Mouse (Mus musculus): ENCODE data around the gene Cish. TPM values are rescaled to one million over a fixed set of nuclear protein-coding genes. Genes with fewer than 3 reads are reported as not detected.
"Not testable (repeated sequence)": the region's sequence is repeated elsewhere in the genome, so short reads cannot be mapped to it uniquely, and the experiment has no call there.

Cish gene
- polyA plus RNA-seq, 1 experiment from 2014 or later, result 4.2 TPM

- H3K27ac ChIP-seq (ENCODE audit: low read depth, low read length), result no peak overlapping the region
- no peaks in the 10 kb centered on the region for H3K4me1 ChIP-seq (ENCODE audit: control insufficient read depth, insufficient read depth, low read length)
- H3K4me2 ChIP-seq, result no peak overlapping the region
- 88% methylated on average over 3 of the region's 3 CpGs for WGBS
- H3K36me3 ChIP-seq (ENCODE audit: control insufficient read depth, insufficient read depth, low read length), result 0 out of 2 replicates have a peak, but pooled peaks cover 3% of the 10 kb centered on the region
- no peak overlapping the region for H3K4me3 ChIP-seq (ENCODE audit: low read depth, low read length)
- no peaks in the 10 kb centered on the region for H3K9me3 ChIP-seq (ENCODE audit: control insufficient read depth, low read length)
- H3K27me3 ChIP-seq (ENCODE audit: control insufficient read depth, insufficient read depth, low read length), result no peaks in the 10 kb centered on the region
- no peak overlapping the region for H3K9ac ChIP-seq (ENCODE audit: low read length)
- DNase-seq (ENCODE audit: low spot score, missing footprints) (no peak), ATAC-seq (ENCODE audit: low FRiP score) (no peak)
Observed at GRCm38 (mm10) chr9:107304383-107304782, 8.6 kb downstream of the Cish start.

DNA sequence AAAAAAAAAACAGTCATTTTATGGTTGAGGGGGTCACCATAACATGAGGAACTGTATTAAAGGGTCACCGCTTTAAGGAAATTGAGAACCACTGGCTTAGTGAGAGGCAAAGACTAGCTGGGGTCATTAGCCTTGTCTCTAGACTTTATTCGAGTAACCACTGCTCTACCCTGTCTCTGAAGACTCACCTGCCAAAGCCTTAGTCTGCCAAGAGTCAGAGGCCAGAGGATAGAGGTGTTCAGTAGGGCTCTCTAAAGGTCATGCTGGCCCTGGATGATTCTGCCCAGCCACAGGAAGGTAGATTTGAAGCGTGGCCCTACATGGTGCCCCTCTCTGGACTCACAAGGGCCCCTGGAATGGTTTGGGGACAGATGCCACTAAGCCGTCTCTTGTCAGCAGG, 9.2 kb downstream of the Cish start:
- Histone ChIP-seq H3K27ac (ENCODE audit: low read depth, low read length) (no peak overlapping the region), H3K4me1 (ENCODE audit: control insufficient read depth, insufficient read depth, low read length) (no peaks in the 10 kb centered on the region), H3K36me3 (ENCODE audit: control insufficient read depth, insufficient read depth, low read length) (0 out of 2 replicates have a peak, but pooled peaks cover 3% of the 10 kb centered on the region), H3K9ac (ENCODE audit: low read length) (no peak overlapping the region), H3K27me3 (ENCODE audit: control insufficient read depth, insufficient read depth, low read length) (no peaks in the 10 kb centered on the region), H3K4me3 (ENCODE audit: low read depth, low read length) (no peak overlapping the region), H3K4me2 (no peak overlapping the region), H3K9me3 (ENCODE audit: control insufficient read depth, low read length) (no peaks in the 10 kb centered on the region)
- ATAC-seq (ENCODE audit: low FRiP score) (no peak), DNase-seq (ENCODE audit: low spot score, missing footprints) (no peak)
- 77% methylated on average over 4 of the region's 4 CpGs for WGBS

- H3K27me3 ChIP-seq (ENCODE audit: control insufficient read depth, insufficient read depth, low read length), result no peaks in the 10 kb centered on the region
- no peaks in the 10 kb centered on the region for H3K9me3 ChIP-seq (ENCODE audit: control insufficient read depth, low read length)
- 70% methylated on average over 13 of the region's 13 CpGs for WGBS
- no peak overlapping the region for H3K9ac ChIP-seq (ENCODE audit: low read length)
- no peak for ATAC-seq (ENCODE audit: low FRiP score)
- H3K4me1 ChIP-seq (ENCODE audit: control insufficient read depth, insufficient read depth, low read length), result no peaks in the 10 kb centered on the region
- H3K36me3 ChIP-seq (ENCODE audit: control insufficient read depth, insufficient read depth, low read length), result no peaks in the 10 kb centered on the region
- DNase-seq (ENCODE audit: low spot score, missing footprints), result no peak
- H3K27ac ChIP-seq (ENCODE audit: low read depth, low read length), result no peak overlapping the region
- no peak overlapping the region for H3K4me3 ChIP-seq (ENCODE audit: low read depth, low read length)
- no peak overlapping the region for H3K4me2 ChIP-seq
Observed at GRCm38 (mm10) chr9:107305601-107306542, 10.0 kb downstream of the Cish start.

DNA sequence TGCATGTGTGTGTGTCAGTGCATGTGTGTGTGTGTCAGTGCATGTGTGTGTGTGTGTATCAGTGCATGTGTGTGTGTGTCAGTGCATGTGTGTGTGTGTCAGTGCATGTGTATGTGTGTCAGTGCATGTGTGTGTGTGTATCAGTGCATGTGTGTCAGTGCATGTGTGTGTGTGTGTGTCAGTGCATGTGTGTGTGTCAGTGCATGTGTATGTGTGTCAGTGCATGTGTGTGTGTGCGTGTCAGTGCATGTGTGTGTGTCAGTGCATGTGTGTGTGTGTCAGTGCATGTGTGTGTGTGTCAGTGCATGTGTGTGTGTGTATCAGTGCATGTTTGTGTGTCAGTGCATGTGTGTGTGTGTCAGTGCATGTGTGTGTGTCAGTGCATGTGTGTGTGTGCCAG, 10.8 kb downstream of the Cish start:
- not testable (repeated sequence) for H3K36me3 ChIP-seq (ENCODE audit: control insufficient read depth, insufficient read depth, low read length); H3K9ac ChIP-seq (ENCODE audit: low read length); H3K4me1 ChIP-seq (ENCODE audit: control insufficient read depth, insufficient read depth, low read length); H3K9me3 ChIP-seq (ENCODE audit: control insufficient read depth, low read length); ATAC-seq (ENCODE audit: low FRiP score); DNase-seq (ENCODE audit: low spot score, missing footprints); H3K27me3 ChIP-seq (ENCODE audit: control insufficient read depth, insufficient read depth, low read length); H3K4me2 ChIP-seq; H3K27ac ChIP-seq (ENCODE audit: low read depth, low read length); H3K4me3 ChIP-seq (ENCODE audit: low read depth, low read length)
- WGBS, result 100% methylated on average over 1 of the region's 1 CpGs

- Histone ChIP-seq H3K4me3 (ENCODE audit: low read depth, low read length) (no peak overlapping the region), H3K4me2 (no peak overlapping the region), H3K9ac (ENCODE audit: low read length) (no peak overlapping the region), H3K36me3 (ENCODE audit: control insufficient read depth, insufficient read depth, low read length) (no peaks in the 10 kb centered on the region), H3K27ac (ENCODE audit: low read depth, low read length) (no peak overlapping the region), H3K9me3 (ENCODE audit: control insufficient read depth, low read length) (no peaks in the 10 kb centered on the region), H3K4me1 (ENCODE audit: control insufficient read depth, insufficient read depth, low read length) (no peaks in the 10 kb centered on the region), H3K27me3 (ENCODE audit: control insufficient read depth, insufficient read depth, low read length) (no peaks in the 10 kb centered on the region)
- WGBS, result 91% methylated on average over 11 of the region's 11 CpGs
- DNase-seq (ENCODE audit: low spot score, missing footprints) (peak; percentile 77), ATAC-seq (ENCODE audit: low FRiP score) (no peak)
Observed at GRCm38 (mm10) chr9:107307099-107307872, 11.5 kb downstream of the Cish start.

DNA sequence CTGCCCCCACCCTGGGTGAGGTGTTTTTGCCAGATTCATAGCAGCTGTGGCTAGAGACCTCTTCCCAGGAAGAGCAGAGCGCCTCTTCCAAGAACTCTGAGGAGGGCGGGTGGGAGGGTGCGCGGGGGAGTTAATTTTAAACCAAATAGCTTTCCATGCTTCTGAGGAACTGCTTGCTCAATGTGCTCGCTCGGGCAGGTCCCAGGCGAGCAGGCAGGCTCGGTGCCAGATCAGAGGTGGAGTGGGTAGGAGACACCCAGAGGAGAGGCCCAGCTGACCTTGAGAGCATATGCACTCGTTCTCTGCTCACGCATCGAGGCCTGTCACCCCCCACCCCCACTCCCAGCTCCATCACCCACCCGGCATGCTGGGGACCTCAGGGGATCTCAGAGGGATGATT, 12.1 kb downstream of the Cish start:
- H3K27ac ChIP-seq (ENCODE audit: low read depth, low read length), result no peak overlapping the region
- no peak overlapping the region for H3K9ac ChIP-seq (ENCODE audit: low read length)
- no peaks in the 10 kb centered on the region for H3K27me3 ChIP-seq (ENCODE audit: control insufficient read depth, insufficient read depth, low read length)
- no peaks in the 10 kb centered on the region for H3K36me3 ChIP-seq (ENCODE audit: control insufficient read depth, insufficient read depth, low read length)
- ATAC-seq (ENCODE audit: low FRiP score) (no peak), DNase-seq (ENCODE audit: low spot score, missing footprints) (no peak)
- H3K4me3 ChIP-seq (ENCODE audit: low read depth, low read length), result no peak overlapping the region
- H3K4me1 ChIP-seq (ENCODE audit: control insufficient read depth, insufficient read depth, low read length), result no peaks in the 10 kb centered on the region
- H3K4me2 ChIP-seq, result no peak overlapping the region
- H3K9me3 ChIP-seq (ENCODE audit: control insufficient read depth, low read length), result no peaks in the 10 kb centered on the region
- WGBS, result 84% methylated on average over 12 of the region's 12 CpGs

GRCm38 (mm10) chr9:107308346-107309000, 12.6 kb downstream of the Cish start:
- 80% methylated on average over 9 of the region's 9 CpGs for WGBS
- no peak overlapping the region for H3K9ac ChIP-seq (ENCODE audit: low read length)
- H3K36me3 ChIP-seq (ENCODE audit: control insufficient read depth, insufficient read depth, low read length), result no peaks in the 10 kb centered on the region

GRCm38 (mm10) chr9:107309171-107309570, 13.3 kb downstream of the Cish start:
- 82% methylated on average over 9 of the region's 9 CpGs for WGBS
- Histone ChIP-seq H3K9ac (ENCODE audit: low read length) (no peak overlapping the region), H3K4me1 (ENCODE audit: control insufficient read depth, insufficient read depth, low read length) (no peaks in the 10 kb centered on the region), H3K27me3 (ENCODE audit: control insufficient read depth, insufficient read depth, low read length) (no peaks in the 10 kb centered on the region), H3K9me3 (ENCODE audit: control insufficient read depth, low read length) (no peaks in the 10 kb centered on the region), H3K36me3 (ENCODE audit: control insufficient read depth, insufficient read depth, low read length) (no peaks in the 10 kb centered on the region), H3K4me2 (no peak overlapping the region), H3K4me3 (ENCODE audit: low read depth, low read length) (no peak overlapping the region), H3K27ac (ENCODE audit: low read depth, low read length) (no peak overlapping the region)
- ATAC-seq (ENCODE audit: low FRiP score) (no peak), DNase-seq (ENCODE audit: low spot score, missing footprints) (peak; percentile 21)

More at GRCm38 (mm10) chr9:107308346-107309000, 12.6 kb downstream of the Cish start:
- H3K4me1 ChIP-seq (ENCODE audit: control insufficient read depth, insufficient read depth, low read length), result no peaks in the 10 kb centered on the region
- H3K9me3 ChIP-seq (ENCODE audit: control insufficient read depth, low read length), result no peaks in the 10 kb centered on the region
- H3K27me3 ChIP-seq (ENCODE audit: control insufficient read depth, insufficient read depth, low read length), result no peaks in the 10 kb centered on the region
- ATAC-seq (ENCODE audit: low FRiP score) (no peak), DNase-seq (ENCODE audit: low spot score, missing footprints) (peak; percentile 69)
- no peak overlapping the region for H3K4me3 ChIP-seq (ENCODE audit: low read depth, low read length)
- no peak overlapping the region for H3K4me2 ChIP-seq
- no peak overlapping the region for H3K27ac ChIP-seq (ENCODE audit: low read depth, low read length)
